Mouse (Mus musculus): ENCODE measurements around the gene Frmd4b. TPM values are rescaled to one million over a fixed set of nuclear protein-coding genes. Genes with fewer than 3 reads are reported as not detected.
A peak's percentile ranks its signal among the peaks of the same experiment; 100 is the strongest.

Gene Frmd4b
- polyA plus RNA-seq, 1 experiment from 2014 or later, result 15.7 TPM

DNA sequence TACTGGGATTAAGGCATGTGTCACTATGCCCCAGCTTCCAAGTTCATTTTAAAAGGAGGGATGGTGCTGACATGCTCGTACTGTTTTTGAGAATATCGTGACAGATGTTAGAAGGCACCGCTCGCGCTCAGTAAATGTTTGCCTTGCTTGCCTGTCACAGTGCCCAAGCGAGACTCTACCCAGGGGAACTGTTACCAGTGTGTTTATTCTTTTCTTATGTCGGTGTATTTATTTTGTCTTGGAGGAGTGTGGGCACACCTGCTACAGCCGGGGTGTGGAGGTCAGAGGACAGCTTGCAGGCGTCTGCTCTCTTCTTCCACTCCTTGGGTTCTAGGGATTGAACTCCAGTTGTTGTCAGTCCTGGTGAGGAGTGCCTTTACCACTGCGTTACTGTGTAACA, 270.8 kb downstream of the Frmd4b start:
- Histone ChIP-seq H3K27me3 (no peaks in the 10 kb centered on the region), H3K4me1 (peaks cover 18% of the 10 kb centered on the region), H3K4me3 (no peak overlapping the region), H3K9ac (no peak overlapping the region), H3K36me3 (no peaks in the 10 kb centered on the region), H3K9me3 (no peaks in the 10 kb centered on the region), H3K4me2 (no peak overlapping the region), H3K27ac (no peak overlapping the region)
- 31% methylated on average over 10 of the region's 10 CpGs for WGBS
- ATAC-seq (ENCODE audit: borderline replicate concordance, extremely low read depth, low FRiP score, low TSS enrichment), result no peak

DNA sequence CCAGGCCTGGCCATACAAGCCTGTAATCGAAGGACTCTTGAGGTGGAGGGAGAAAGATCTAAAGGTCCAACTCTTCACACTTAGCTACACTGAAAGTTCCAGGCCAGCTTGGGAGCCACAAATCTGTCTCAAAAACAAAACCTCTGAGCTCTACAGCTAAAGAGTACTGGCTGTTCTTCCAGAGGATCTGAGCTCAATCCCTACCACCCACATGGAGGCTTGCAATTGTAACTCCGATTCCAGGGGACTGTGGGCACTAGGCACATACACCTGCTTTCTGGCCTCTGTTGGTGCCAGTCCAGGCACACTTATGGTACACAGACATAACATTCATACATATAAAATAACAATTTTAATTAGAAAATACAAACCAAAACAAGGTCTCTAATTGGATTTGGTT, 271.4 kb downstream of the Frmd4b start:
- no peaks in the 10 kb centered on the region for H3K9me3 ChIP-seq
- no peak overlapping the region for H3K4me2 ChIP-seq
- no peaks in the 10 kb centered on the region for H3K27me3 ChIP-seq
- no peak overlapping the region for H3K4me3 ChIP-seq
- H3K36me3 ChIP-seq, result no peaks in the 10 kb centered on the region
- 86% methylated on average over 2 of the region's 2 CpGs for WGBS
- peaks cover 20% of the 10 kb centered on the region for H3K4me1 ChIP-seq
- ATAC-seq (ENCODE audit: borderline replicate concordance, extremely low read depth, low FRiP score, low TSS enrichment), result no peak
- H3K27ac ChIP-seq, result no peak overlapping the region
- H3K9ac ChIP-seq, result no peak overlapping the region

DNA sequence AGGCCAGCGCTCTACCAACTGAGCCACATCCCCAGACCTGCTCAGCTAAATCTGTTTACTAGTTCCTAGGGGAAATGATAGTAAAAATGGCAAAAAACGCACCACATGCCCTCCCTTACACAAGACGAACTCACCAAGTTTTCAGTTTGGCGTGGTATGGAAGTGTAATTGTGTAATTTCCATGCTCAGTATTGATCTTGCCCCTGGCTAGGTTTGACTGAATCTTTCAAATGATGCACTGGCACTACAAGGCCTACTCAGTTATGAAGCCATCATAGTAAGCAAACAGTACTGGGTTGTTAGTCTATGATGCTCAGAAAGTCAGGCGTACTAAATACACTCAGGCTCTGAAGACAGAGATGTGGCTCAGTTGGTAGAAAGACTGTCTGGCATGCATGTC, 275.2 kb downstream of the Frmd4b start:
- H3K4me1 ChIP-seq, result peaks cover 9% of the 10 kb centered on the region; the same call in 1 of the 2 replicates
- H3K9ac ChIP-seq, result no peak overlapping the region
- H3K27me3 ChIP-seq, result no peaks in the 10 kb centered on the region
- no peaks in the 10 kb centered on the region for H3K36me3 ChIP-seq
- H3K9me3 ChIP-seq, result no peaks in the 10 kb centered on the region
- no peak overlapping the region for H3K4me2 ChIP-seq
- 89% methylated on average over 5 of the region's 5 CpGs for whole genome bisulfite sequencing
- no peak overlapping the region for H3K4me3 ChIP-seq
- no peak for ATAC-seq (ENCODE audit: borderline replicate concordance, extremely low read depth, low FRiP score, low TSS enrichment)
- no peak overlapping the region for H3K27ac ChIP-seq

DNA sequence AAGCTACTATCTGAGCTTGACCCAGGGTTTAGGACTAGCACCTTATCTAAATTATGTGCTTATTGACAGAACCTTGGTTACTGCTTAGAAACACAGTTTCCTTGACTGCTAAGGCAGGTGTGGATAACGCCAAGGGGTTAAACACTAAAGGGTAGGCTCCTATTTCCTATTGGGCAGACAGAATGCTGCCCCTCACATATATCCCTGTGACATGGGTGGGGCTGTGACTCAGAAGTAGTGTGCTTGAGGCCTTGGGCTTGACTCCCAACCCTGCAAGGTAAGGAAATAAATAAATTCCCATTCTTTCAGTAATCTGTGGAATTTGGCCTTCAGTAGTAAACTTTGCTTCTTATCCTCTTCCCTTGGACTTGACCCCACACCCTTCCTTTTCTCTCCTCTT, 275.7 kb downstream of the Frmd4b start:
- Histone ChIP-seq H3K4me2 (no peak overlapping the region), H3K27me3 (no peaks in the 10 kb centered on the region), H3K9me3 (no peaks in the 10 kb centered on the region), H3K9ac (no peak overlapping the region), H3K4me3 (no peak overlapping the region), H3K36me3 (no peaks in the 10 kb centered on the region), H3K27ac (no peak overlapping the region), H3K4me1 (peaks cover 4% of the 10 kb centered on the region; the same call in 1 of the 2 replicates)
- ATAC-seq (ENCODE audit: borderline replicate concordance, extremely low read depth, low FRiP score, low TSS enrichment), result no peak
- 52% methylated on average over 1 of the region's 1 CpGs for WGBS

DNA sequence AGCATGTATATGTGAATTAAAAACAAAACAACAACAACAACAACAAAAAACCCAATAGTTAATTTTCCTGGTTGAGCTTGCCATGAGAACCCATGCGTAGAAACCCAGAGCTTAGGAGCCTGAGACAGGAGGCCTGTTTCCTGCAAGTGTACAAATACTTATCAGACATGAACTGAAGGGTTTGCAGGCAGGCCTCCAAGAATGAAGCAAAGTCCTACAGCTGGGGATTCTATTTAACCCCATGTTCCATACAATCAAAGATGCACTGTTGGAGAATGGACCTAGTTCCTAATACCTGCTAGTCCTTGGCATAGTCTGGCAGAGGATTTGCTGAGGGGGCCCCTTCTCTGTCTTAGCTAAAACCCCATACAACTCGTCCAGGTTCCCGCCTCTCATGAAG, 276.2 kb downstream of the Frmd4b start:
- H3K27me3 ChIP-seq, result no peaks in the 10 kb centered on the region
- no peak for ATAC-seq (ENCODE audit: borderline replicate concordance, extremely low read depth, low FRiP score, low TSS enrichment)
- H3K27ac ChIP-seq, result no peak overlapping the region

GRCm38 (mm10) chr6:97340211-97340791, 277.0 kb downstream of the Frmd4b start:
- no peak overlapping the region for H3K4me2 ChIP-seq
- no peak overlapping the region for H3K27ac ChIP-seq
- H3K36me3 ChIP-seq, result no peaks in the 10 kb centered on the region
- WGBS, result 80% methylated on average over 17 of the region's 17 CpGs
- H3K4me1 ChIP-seq, result 0 out of 2 replicates have a peak, but pooled peaks cover 4% of the 10 kb centered on the region
- no peak overlapping the region for H3K4me3 ChIP-seq
- no peak overlapping the region for H3K9ac ChIP-seq
- no peak for ATAC-seq (ENCODE audit: borderline replicate concordance, extremely low read depth, low FRiP score, low TSS enrichment)
- H3K27me3 ChIP-seq, result no peaks in the 10 kb centered on the region
- H3K9me3 ChIP-seq, result no peaks in the 10 kb centered on the region

More for the DNA sequence above, 276.2 kb downstream of the Frmd4b start:
- 57% methylated on average over 3 of the region's 3 CpGs for WGBS
- Histone ChIP-seq H3K4me3 (no peak overlapping the region), H3K4me2 (no peak overlapping the region), H3K9me3 (no peaks in the 10 kb centered on the region), H3K4me1 (0 out of 2 replicates have a peak, but pooled peaks cover 4% of the 10 kb centered on the region), H3K9ac (no peak overlapping the region), H3K36me3 (no peaks in the 10 kb centered on the region)

DNA sequence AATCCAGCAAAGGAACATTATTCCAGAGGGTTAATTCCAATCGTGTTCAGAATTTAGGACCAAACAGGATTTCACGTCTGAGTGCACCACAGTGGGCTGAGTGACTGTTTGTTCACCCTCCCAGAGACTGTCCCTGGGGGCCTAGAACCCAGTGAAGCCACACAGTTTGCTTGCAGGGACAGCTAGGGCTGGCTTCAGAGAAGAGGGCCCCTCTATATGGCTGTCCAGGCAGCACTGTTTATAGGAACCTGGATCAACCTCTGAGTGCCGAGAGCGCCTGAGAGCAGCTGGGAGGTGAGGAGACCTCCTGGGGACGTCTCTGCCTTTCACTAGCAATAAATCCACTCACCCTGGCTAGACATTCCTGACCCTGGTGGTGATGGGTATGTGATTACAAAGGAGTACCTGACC, 278.1 kb downstream of the Frmd4b start:
- Histone ChIP-seq H3K27me3 (no peaks in the 10 kb centered on the region), H3K9ac (no peak overlapping the region), H3K4me1 (0 out of 2 replicates have a peak, but pooled peaks cover 4% of the 10 kb centered on the region), H3K27ac (no peak overlapping the region), H3K4me3 (no peak overlapping the region), H3K4me2 (no peak overlapping the region), H3K36me3 (no peaks in the 10 kb centered on the region), H3K9me3 (no peaks in the 10 kb centered on the region)
- 48% methylated on average over 5 of the region's 5 CpGs for WGBS
- no peak for ATAC-seq (ENCODE audit: borderline replicate concordance, extremely low read depth, low FRiP score, low TSS enrichment)

DNA sequence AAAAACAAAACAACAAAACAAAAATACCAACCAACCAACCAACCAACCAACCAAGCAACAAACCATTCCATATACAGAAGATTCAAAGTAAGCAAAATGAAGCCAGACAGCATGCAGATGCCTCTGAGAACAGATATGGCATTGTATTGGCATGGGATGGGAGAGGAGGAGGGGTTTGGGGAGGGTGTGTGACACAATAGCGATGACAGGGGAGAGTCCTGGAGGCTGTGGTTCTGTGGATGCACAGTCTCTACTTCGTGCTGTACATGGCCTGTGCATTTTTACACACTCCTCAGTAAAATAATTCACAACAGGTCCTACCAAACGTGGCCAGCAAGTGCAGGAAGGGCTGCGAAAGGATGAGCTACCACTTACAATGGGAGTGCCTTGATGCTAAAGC, 278.5 kb downstream of the Frmd4b start:
- Histone ChIP-seq H3K4me3 (no peak overlapping the region), H3K4me1 (0 out of 2 replicates have a peak, but pooled peaks cover 4% of the 10 kb centered on the region), H3K36me3 (no peaks in the 10 kb centered on the region), H3K9ac (no peak overlapping the region), H3K4me2 (no peak overlapping the region), H3K27ac (no peak overlapping the region), H3K9me3 (no peaks in the 10 kb centered on the region), H3K27me3 (no peaks in the 10 kb centered on the region)
- ATAC-seq (ENCODE audit: borderline replicate concordance, extremely low read depth, low FRiP score, low TSS enrichment), result no peak
- 61% methylated on average over 4 of the region's 4 CpGs for WGBS

DNA sequence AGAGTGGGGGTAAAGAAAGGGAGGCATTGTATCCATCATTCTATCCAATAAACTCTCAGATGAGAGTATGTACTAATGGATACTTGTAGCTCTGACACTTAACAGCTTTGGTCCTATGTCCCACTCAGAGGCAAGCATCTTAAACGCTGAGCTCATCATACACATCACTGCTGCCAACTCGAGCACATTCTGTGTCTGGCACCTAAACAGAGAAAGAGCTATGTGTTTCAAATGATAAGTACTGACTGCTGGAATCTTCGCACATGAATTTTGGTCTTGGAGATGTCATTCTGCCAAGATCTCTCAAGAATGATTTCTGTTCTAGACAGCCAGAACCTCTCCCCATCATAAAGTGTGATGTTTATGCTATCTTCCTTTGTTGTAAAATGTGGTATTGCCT, 284.0 kb downstream of the Frmd4b start:
- H3K4me3 ChIP-seq, result no peak overlapping the region
- H3K27me3 ChIP-seq, result no peaks in the 10 kb centered on the region
- no peak overlapping the region for H3K9ac ChIP-seq
- H3K9me3 ChIP-seq, result no peaks in the 10 kb centered on the region
- H3K36me3 ChIP-seq, result no peaks in the 10 kb centered on the region
- ATAC-seq (ENCODE audit: borderline replicate concordance, extremely low read depth, low FRiP score, low TSS enrichment), result no peak
- 56% methylated on average over 3 of the region's 3 CpGs for WGBS
- H3K4me2 ChIP-seq, result no peak overlapping the region
- no peaks in the 10 kb centered on the region for H3K4me1 ChIP-seq
- no peak overlapping the region for H3K27ac ChIP-seq

DNA sequence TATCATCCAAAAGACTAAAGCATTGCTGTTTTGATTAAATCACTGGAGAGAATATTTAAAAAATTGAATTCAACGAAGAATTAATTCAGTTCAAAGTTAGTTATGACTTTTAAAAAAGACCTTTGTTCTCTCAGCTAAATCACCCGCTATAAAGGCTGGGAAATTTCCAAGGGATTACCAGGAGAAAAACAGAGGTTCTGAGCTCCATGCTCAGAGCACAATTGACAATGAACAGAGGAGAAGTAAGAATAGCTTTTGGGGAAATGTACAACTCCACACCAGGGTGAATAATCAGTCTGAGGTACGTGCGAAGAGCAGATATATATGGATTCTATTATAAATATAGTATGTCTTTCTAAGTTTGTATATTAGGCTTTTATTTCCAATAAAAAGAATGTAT, 293.4 kb downstream of the Frmd4b start:
- no peak overlapping the region for H3K27ac ChIP-seq
- peaks cover 13% of the 10 kb centered on the region for H3K4me1 ChIP-seq
- ATAC-seq (ENCODE audit: borderline replicate concordance, extremely low read depth, low FRiP score, low TSS enrichment), result no peak
- no peaks in the 10 kb centered on the region for H3K27me3 ChIP-seq
- H3K4me2 ChIP-seq, result no peak overlapping the region
- H3K9ac ChIP-seq, result no peak overlapping the region
- 0 out of 2 replicates have a peak, but pooled peaks cover 3% of the 10 kb centered on the region for H3K36me3 ChIP-seq
- WGBS, result 91% methylated on average over 4 of the region's 4 CpGs
- no peak overlapping the region for H3K4me3 ChIP-seq
- H3K9me3 ChIP-seq, result no peaks in the 10 kb centered on the region

DNA sequence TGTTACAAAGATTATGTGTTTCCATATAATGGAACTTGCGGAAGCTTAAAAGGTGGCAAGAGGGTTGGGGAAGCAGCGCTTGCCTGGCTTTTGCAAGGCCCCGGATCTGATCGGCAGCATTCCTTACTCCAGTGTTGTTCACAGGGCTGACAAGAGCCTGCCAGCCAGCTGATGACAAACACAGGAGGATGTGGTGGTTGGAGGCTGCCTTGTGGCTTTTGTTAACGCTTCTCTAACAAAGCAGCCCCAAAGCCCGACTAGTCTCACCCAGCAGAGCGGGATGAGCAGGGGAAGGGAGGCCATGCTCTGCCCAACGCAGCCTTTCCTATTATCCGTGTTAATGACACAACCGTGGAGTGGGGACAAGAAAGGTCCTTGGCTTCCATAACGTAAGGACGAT, 295.2 kb downstream of the Frmd4b start:
- Histone ChIP-seq H3K9ac (no peak overlapping the region), H3K27ac (no peak overlapping the region), H3K4me2 (no peak overlapping the region), H3K36me3 (0 out of 2 replicates have a peak, but pooled peaks cover 3% of the 10 kb centered on the region), H3K9me3 (no peaks in the 10 kb centered on the region), H3K4me1 (peaks cover 17% of the 10 kb centered on the region), H3K27me3 (no peaks in the 10 kb centered on the region), H3K4me3 (no peak overlapping the region)
- 73% methylated on average over 12 of the region's 12 CpGs for WGBS
- ATAC-seq (ENCODE audit: borderline replicate concordance, extremely low read depth, low FRiP score, low TSS enrichment), result no peak

DNA sequence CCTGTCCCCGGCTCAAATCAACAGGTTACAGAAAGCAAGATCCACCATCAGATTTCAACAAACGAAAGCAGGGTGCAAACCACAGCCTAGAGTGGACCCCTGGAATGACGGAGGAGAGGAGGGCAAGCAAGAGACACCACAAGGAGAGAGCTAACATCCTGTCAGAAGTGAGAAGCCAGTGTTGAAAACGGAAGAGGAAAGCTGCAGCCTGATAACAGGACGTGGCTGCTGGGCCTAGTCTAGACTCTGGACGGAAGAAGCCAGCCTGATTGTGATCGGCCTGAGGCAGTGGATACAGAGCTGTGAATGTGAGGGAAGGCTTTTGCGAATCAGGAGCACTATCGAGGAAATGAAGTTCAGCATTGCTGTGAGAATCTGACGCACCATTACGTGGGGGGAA, 296.2 kb downstream of the Frmd4b start:
- Histone ChIP-seq H3K9me3 (no peaks in the 10 kb centered on the region), H3K4me1 (peaks cover 17% of the 10 kb centered on the region), H3K36me3 (0 out of 2 replicates have a peak, but pooled peaks cover 3% of the 10 kb centered on the region), H3K27me3 (no peaks in the 10 kb centered on the region), H3K27ac (peak overlapping the region; percentile 4; the same call in 1 of the 2 replicates), H3K4me3 (no peak overlapping the region), H3K4me2 (no peak overlapping the region), H3K9ac (no peak overlapping the region)
- WGBS, result 44% methylated on average over 11 of the region's 11 CpGs
- 0 out of 2 replicates have a peak, but pooled peaks have one; percentile 27 for ATAC-seq (ENCODE audit: borderline replicate concordance, extremely low read depth, low FRiP score, low TSS enrichment)
